Mouse (Mus musculus) midbrain, embryonic 14.5 days (tissue): Measurements from ENCODE around the gene Ctps2. TPM values are rescaled to one million over a fixed set of nuclear protein-coding genes. Genes with fewer than 3 reads are reported as not detected.
A peak's percentile ranks its signal among the peaks of the same experiment; 100 is the strongest.

Experiments used
- ATAC-seq: fragments of 200-750 bp; cut with Nextera tagmentation; 2 replicates; pipeline ENCODE4 v1.8.0; 2017; ENCODE audit warnings: moderate number of reproducible peaks, moderate library complexity; ENCODE audit not compliant: low FRiP score, low TSS enrichment
- DNase-seq: peaks from one replicate; pipeline ENCODE4 v3.0.0-alpha.2; 2015
- H3K27ac ChIP-seq: fragments of 300-500 bp; sonication (generic); replicated peaks from 2 replicates; pipeline ENCODE4 v1.5.1; 2014; ENCODE audit warnings: mild to moderate bottlenecking, low read depth, low read length, moderate library complexity
- H3K27me3 ChIP-seq: fragments of 300-500 bp; sonication (generic); 2 replicates; pipeline ENCODE4 v1.6.1; 2014; ENCODE audit warnings: low read length, control low read depth, mixed read lengths; ENCODE audit not compliant: control insufficient read depth, insufficient read depth
- H3K36me3 ChIP-seq: fragments of 300-500 bp; sonication (generic); 2 replicates; pipeline ENCODE4 v1.6.1; 2014; ENCODE audit warnings: low read length, control low read depth; ENCODE audit not compliant: control insufficient read depth, insufficient read depth
- H3K4me1 ChIP-seq: fragments of 300-500 bp; sonication (generic); 2 replicates; pipeline ENCODE4 v1.6.1; 2014; ENCODE audit warnings: mild to moderate bottlenecking, antibody characterized with exemption, low read length, control low read depth; ENCODE audit not compliant: control insufficient read depth, insufficient read depth
- H3K4me2 ChIP-seq: fragments of 300-500 bp; sonication (generic); 2 replicates; pipeline ENCODE4 v1.6.1; 2014; ENCODE audit warnings: mild to moderate bottlenecking, low read length, moderate library complexity
- H3K4me3 ChIP-seq: fragments of 300-500 bp; sonication (generic); replicated peaks from 2 replicates; pipeline ENCODE4 v1.5.1; 2014; ENCODE audit warnings: low read depth, low read length
- H3K9ac ChIP-seq: fragments of 300-500 bp; sonication (generic); replicated peaks from 2 replicates; pipeline ENCODE4 v1.6.1; 2014; ENCODE audit warnings: mild to moderate bottlenecking, low read length, moderate library complexity
- H3K9me3 ChIP-seq: fragments of 300-500 bp; sonication (generic); 2 replicates; pipeline ENCODE4 v1.6.1; 2016; ENCODE audit warnings: low read length, control low read depth, mixed read lengths; ENCODE audit not compliant: control insufficient read depth
- WGBS: fragments of 180-500 bp; shearing (Covaris S2); extraction: QIAGEN DNeasy Blood & Tissue Kit; methylation state at CpG from one replicate; pipeline ENCODE4 v1.1.7; 2014; 5-methylcytosine and 5-hydroxymethylcytosine counted together
- polyA plus RNA-seq: library from polyadenylated mRNA; unstranded; fragments of >200 nt; fragmentation: Nextera tagmentation; extraction: Ambion mirVana; gene quantifications from 2 replicates; pipeline ENCODE4 v1.2.1, GENCODE M21; 2014

The Ctps2 gene
- polyA plus RNA-seq, 1 experiment from 2014 or later, result 116 TPM

GRCm38 (mm10) chrX:162949811-162950439, 48.9 kb downstream of the Ctps2 start:
- H3K27ac ChIP-seq, result no peak overlapping the region
- H3K4me2 ChIP-seq, result no peak overlapping the region
- no peaks in the 10 kb centered on the region for H3K4me1 ChIP-seq
- 33% methylated on average over 3 of the region's 3 CpGs for WGBS
- H3K4me3 ChIP-seq, result no peak overlapping the region
- DNase-seq, result peak; percentile 85
- H3K9me3 ChIP-seq, result no peaks in the 10 kb centered on the region
- H3K36me3 ChIP-seq, result no peaks in the 10 kb centered on the region
- peak; percentile 50; the same call in 1 of the 2 replicates for ATAC-seq
- no peak overlapping the region for H3K9ac ChIP-seq
- no peaks in the 10 kb centered on the region for H3K27me3 ChIP-seq

- Histone ChIP-seq H3K9ac (no peak overlapping the region), H3K4me1 (no peaks in the 10 kb centered on the region), H3K36me3 (no peaks in the 10 kb centered on the region), H3K9me3 (no peaks in the 10 kb centered on the region), H3K4me2 (no peak overlapping the region), H3K27me3 (no peaks in the 10 kb centered on the region), H3K27ac (no peak overlapping the region), H3K4me3 (no peak overlapping the region)
- DNase-seq (no peak), ATAC-seq (no peak)
- WGBS, result 86% methylated on average over 3 of the region's 3 CpGs
Observed at GRCm38 (mm10) chrX:162957921-162958320, 56.9 kb downstream of the Ctps2 start.

GRCm38 (mm10) chrX:162963840-162964239, 62.8 kb downstream of the Ctps2 start:
- Histone ChIP-seq H3K27me3 (no peaks in the 10 kb centered on the region), H3K9ac (no peak overlapping the region), H3K36me3 (no peaks in the 10 kb centered on the region), H3K4me2 (no peak overlapping the region), H3K4me1 (no peaks in the 10 kb centered on the region), H3K27ac (no peak overlapping the region), H3K9me3 (no peaks in the 10 kb centered on the region), H3K4me3 (no peak overlapping the region)
- ATAC-seq (no peak), DNase-seq (no peak)
- WGBS, result 58% methylated on average over 4 of the region's 4 CpGs

- no peak for DNase-seq
- 53% methylated on average over 3 of the region's 3 CpGs for WGBS
Observed at GRCm38 (mm10) chrX:162964383-162964782, 63.3 kb downstream of the Ctps2 start, which contains the start of gene S100g. TSS of gene S100g (minus strand) at chrX:162964599.

GRCm38 (mm10) chrX:162967456-162967855, 66.4 kb downstream of the Ctps2 start:
- Histone ChIP-seq H3K36me3 (no peaks in the 10 kb centered on the region), H3K9ac (no peak overlapping the region), H3K4me2 (no peak overlapping the region), H3K4me3 (no peak overlapping the region), H3K27ac (no peak overlapping the region), H3K27me3 (no peaks in the 10 kb centered on the region), H3K9me3 (no peaks in the 10 kb centered on the region), H3K4me1 (no peaks in the 10 kb centered on the region)
- WGBS, result 75% methylated on average over 8 of the region's 8 CpGs
- no peak for ATAC-seq
- no peak for DNase-seq

More at GRCm38 (mm10) chrX:162964383-162964782, 63.3 kb downstream of the Ctps2 start, which contains the start of gene S100g:
- no peak for ATAC-seq
- Histone ChIP-seq H3K9ac (no peak within 1 kb of the TSS), H3K27me3 (no peaks in the 10 kb centered on the region), H3K36me3 (no peaks in the 10 kb centered on the region), H3K9me3 (no peaks in the 10 kb centered on the region), H3K4me1 (no peaks in the 10 kb centered on the region), H3K4me3 (no peak within 1 kb of the TSS), H3K27ac (no peak within 1 kb of the TSS), H3K4me2 (no peak within 1 kb of the TSS)

- no peaks in the 10 kb centered on the region for H3K36me3 ChIP-seq
Observed at GRCm38 (mm10) chrX:162976194-162976593, 75.2 kb downstream of the Ctps2 start.

GRCm38 (mm10) chrX:162986876-162987495, 85.9 kb downstream of the Ctps2 start:
- Histone ChIP-seq H3K9me3 (no peaks in the 10 kb centered on the region), H3K4me3 (no peak overlapping the region), H3K27me3 (no peaks in the 10 kb centered on the region), H3K36me3 (no peaks in the 10 kb centered on the region), H3K9ac (no peak overlapping the region), H3K4me2 (no peak overlapping the region), H3K27ac (no peak overlapping the region), H3K4me1 (no peaks in the 10 kb centered on the region)
- no peak for DNase-seq
- no peak for ATAC-seq
- WGBS, result 98% methylated on average over 10 of the region's 10 CpGs

More at GRCm38 (mm10) chrX:162976194-162976593, 75.2 kb downstream of the Ctps2 start:
- no peak for DNase-seq
- 82% methylated on average over 3 of the region's 3 CpGs for WGBS
- H3K4me1 ChIP-seq, result no peaks in the 10 kb centered on the region
- no peaks in the 10 kb centered on the region for H3K9me3 ChIP-seq
- no peaks in the 10 kb centered on the region for H3K27me3 ChIP-seq
- no peak overlapping the region for H3K27ac ChIP-seq
- H3K9ac ChIP-seq, result no peak overlapping the region
- H3K4me3 ChIP-seq, result no peak overlapping the region
- no peak for ATAC-seq
- no peak overlapping the region for H3K4me2 ChIP-seq

- Histone ChIP-seq H3K27me3 (no peaks in the 10 kb centered on the region), H3K9me3 (no peaks in the 10 kb centered on the region), H3K4me1 (no peaks in the 10 kb centered on the region), H3K4me3 (no peak overlapping the region), H3K36me3 (no peaks in the 10 kb centered on the region), H3K4me2 (no peak overlapping the region), H3K9ac (no peak overlapping the region), H3K27ac (no peak overlapping the region)
- WGBS, result 80% methylated on average over 4 of the region's 4 CpGs
- ATAC-seq, result no peak
- no peak for DNase-seq
Observed at GRCm38 (mm10) chrX:162991396-162991795, 90.4 kb downstream of the Ctps2 start.

GRCm38 (mm10) chrX:162992121-162992520, 91.1 kb downstream of the Ctps2 start:
- H3K36me3 ChIP-seq, result no peaks in the 10 kb centered on the region
- H3K4me2 ChIP-seq, result no peak overlapping the region
- no peak for ATAC-seq
- no peak overlapping the region for H3K27ac ChIP-seq
- H3K4me3 ChIP-seq, result no peak overlapping the region
- WGBS, result 77% methylated on average over 3 of the region's 3 CpGs
- H3K9me3 ChIP-seq, result no peaks in the 10 kb centered on the region
- no peak for DNase-seq
- H3K9ac ChIP-seq, result no peak overlapping the region
- no peaks in the 10 kb centered on the region for H3K27me3 ChIP-seq
- H3K4me1 ChIP-seq, result no peaks in the 10 kb centered on the region
